Mouse (Mus musculus) ES-Bruce4 (cell line): ENCODE results near the gene Plekhm3.

Experiments
- CTCF ChIP-seq: IDR thresholded peaks from one replicate; pipeline ENCODE4 v1.8.1; 2011; ENCODE audit warnings: low read depth, low read length
- POLR2A ChIP-seq: IDR thresholded peaks from one replicate; pipeline ENCODE4 v1.8.1; 2011; ENCODE audit warnings: low read length; ENCODE audit not compliant: insufficient read depth

DNA sequence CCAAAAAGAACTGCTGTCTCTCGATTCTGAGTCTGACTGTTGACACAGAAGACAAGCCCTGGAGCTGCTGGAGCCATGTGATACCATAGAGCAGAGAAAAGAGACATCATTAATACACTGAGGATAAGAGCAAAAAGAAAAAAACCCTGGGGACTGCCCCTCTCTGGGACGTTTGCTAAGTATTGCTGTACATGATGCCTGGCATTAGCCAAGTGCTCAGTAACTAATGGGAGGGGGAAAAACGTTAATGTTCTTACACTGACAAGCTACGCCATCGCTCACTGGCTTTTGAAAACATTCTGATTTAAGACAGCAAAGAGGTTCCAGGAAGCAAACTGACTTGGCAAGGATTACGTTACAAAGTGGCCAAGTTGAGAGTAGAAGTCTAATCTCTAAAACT, 26.5 kb downstream of the Plekhm3 start:
- TF ChIP-seq CTCF = no peak
- no peak for TF ChIP-seq POLR2A
